Mouse (Mus musculus): Measurements from ENCODE around the gene Cdc7.

- TF ChIP-seq EP300 (IDR thresholded peaks at IDR 0.05; ENCODE audit: low read depth) (no peak), CTCF (IDR thresholded peaks at IDR 0.05; ENCODE audit: low read depth) (no peak)
Observed at GRCm38 (mm10) chr5:107025809-107026208, 61.7 kb downstream of the Cdc7 start.

All from heart, postnatal 0 days (tissue).